Mouse (Mus musculus): Measurements from ENCODE around the gene Mdk.

Mdk gene

GRCm38 (mm10) chr2:91958701-91959457, 26.8 kb upstream of the Mdk start:
- no peak for DNase-seq (ENCODE audit: low read depth, low spot score)

DNA sequence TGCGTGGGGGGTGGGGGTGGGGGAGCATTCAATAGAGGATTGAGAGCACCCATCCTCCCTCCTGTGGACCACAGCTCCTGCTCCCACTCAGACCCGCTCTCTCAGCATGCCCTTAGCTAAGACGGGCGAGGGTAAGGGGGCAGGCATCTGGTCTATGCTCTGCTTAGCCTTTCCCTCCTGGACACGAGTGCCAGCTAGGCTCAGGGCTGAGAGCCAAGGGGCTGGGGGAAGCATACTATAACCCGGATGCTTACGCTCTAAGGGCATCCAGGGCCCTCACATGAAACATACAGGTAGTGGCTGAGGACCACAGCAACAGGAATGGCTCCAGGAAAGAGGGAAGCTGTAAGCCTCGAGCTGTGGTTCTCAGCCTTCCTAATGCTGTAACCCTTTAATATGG, 26.0 kb upstream of the Mdk start:
- no peak for DNase-seq (ENCODE audit: low read depth, low spot score)

- no peak for DNase-seq (ENCODE audit: low read depth, low spot score)
These were observed 25.0 kb upstream of the Mdk start for GRCm38 (mm10) chr2:91957096-91957495.

DNA sequence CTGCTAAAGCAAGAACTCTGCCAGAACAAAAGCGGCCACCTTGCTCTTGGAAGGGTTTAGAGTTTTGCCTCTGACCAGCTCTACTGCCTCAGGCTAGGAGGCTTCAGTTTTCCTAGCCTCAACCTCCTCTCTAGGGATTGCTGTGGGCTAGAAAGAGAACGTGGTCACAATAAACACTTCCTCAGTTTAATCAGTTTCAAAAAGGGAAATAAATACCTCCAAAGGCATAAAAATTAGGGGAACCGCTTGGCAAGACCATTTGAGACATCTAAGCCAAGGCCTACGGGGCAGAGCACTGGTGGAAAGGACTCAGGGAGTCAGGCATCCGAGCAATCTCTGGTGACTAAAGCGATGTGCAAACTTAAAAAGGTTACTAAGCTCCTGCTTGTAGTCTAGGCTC, 23.8 kb upstream of the Mdk start:
- DNase-seq (ENCODE audit: low read depth, low spot score), result no peak

DNA sequence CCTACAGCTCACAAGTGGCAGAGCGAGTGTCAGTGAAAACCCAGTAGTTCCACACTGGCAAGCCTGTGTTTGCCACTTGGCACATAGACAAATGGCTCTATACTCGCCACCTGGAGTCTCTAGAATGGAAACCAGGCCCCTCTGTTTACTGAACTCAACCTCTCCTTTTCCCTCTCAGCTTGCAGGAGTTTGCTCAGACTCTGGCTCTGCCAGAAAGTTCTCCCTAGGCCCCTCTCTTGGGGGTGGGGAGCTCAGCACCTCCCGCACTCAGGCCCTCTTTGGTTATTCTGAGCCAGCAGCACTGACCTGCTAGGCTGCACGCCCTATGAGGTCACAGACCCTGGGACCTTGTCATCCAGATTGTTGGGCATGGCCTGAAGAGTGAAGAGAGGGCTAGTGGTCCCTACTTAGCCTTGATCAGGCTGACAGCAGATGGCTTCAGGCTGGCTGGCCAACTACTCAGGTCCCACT, 23.1 kb upstream of the Mdk start:
- DNase-seq (ENCODE audit: low read depth, low spot score), result no peak

DNA sequence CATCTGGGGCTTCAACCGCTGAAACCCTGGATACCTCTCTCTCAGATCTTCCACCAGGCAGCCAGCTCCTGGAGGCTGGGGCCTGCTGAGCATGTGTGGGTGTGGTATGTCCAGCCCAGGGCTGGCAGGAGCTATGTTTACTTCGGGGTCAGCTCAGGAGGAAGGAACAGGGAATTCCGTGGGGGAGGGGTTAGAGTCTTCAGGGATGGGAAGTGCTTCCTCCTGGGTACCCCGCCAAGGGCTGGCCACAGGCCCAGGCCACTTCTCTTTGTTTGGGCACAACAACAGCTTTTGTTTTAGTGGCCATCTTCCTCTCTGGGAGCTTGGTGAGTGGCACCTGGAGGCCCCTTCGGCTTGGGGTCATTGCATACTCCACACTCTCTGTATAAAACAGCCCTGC, 21.7 kb upstream of the Mdk start:
- no peak for DNase-seq (ENCODE audit: low read depth, low spot score)

DNA sequence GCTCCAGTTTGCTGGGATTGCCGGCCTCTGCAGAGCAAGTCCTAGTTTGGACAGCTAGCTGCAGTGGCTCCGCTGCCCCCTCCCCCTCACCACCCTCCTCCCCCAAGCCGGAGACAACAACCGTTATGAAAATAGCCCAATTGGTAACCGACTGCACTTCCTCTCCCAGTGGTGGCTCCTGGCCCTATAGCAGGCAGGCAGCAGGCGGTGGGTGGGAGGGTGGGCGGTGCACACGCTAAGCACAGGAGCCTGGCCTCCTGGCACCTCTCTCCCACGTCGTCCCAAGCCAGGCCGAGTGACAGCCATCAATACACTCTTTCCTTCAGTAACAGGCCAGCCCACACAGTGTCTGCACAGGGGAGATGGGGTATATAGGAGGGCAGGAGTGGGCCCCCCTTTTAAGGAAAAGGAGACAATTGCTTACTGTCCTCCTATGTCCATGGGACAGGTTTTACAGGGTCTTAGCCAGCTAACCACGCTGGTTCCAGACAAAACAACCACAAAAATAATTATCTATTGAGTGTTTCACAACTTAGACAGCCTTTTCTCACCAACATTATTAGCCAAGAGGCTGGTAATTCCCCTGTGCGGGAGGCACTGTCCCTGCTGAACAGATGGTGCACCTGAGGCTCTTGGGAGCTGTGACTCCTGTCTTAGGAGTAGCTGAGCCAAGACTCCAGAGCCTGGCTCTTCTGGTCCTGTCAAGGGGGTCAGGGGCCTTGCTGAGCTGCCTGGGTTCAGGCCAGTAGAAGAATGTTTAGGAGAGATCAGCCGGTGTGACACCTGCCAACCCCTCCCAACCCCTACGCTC, 18.4 kb upstream of the Mdk start:
- no peak for DNase-seq (ENCODE audit: low read depth, low spot score)

DNA sequence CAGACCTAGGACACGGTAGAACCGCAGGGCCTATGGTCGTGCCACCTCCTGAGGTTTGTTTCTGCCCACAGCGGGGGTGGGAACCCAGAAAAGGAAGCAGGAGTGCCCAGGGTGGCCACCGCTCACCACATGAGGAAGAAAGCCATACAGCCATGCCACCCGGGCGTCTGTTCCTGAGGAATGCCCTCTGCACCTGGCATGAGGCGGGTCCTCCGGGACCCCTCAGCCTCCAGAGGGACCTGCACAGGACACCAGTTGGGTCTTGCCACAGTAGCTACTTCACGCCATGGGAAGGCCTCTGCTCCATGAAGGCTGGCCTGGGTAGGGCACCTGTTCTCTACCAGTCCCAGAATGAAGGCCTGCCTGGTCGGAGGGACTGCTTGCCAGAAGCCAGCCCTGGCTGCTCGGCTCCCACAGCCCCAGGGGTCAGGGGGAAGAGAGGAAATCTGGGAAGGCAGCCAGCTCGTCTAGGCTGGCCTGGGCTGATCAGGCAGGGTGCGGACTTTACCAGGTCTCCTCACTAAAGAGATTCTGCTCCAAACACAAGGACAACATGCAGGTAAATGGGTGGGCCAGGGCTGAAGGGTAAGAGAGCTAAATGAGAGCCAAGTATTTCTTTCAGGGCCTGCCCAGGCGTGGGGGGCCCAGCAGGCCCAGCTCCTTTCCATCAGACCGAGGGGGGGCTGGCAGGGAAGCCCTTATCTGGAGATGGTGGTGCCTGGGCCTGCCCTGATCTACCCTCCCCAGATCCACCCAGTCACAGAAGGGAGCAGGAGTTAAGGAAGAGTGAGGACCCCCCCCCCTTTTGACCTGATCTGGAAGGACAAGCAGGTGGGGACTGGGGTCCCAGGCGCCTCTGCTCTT, 17.5 kb upstream of the Mdk start:
- DNase-seq (ENCODE audit: low read depth, low spot score), result no peak

DNA sequence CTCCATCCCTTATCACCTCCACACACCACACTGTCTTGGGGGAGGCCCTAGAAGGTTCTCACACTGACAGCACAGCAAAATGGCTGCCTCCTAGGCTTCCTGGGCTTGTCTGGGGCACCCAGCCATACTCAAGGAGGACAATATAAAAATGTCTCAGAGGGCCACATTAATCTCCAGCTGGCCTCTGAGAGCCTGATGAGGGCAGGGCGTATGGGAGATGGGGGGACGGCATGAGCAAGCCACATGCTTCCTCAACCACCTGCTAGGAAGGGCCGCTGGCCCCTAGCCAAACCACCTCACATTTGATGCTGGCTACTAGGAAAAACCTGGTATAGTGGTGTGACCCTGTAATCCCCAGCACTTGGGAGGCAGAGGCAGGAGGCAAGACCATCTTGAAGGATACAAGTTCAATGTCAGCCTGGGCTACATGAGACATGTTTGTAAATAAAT, 16.7 kb upstream of the Mdk start:
- no peak for DNase-seq (ENCODE audit: low read depth, low spot score)

- DNase-seq (ENCODE audit: low read depth, low spot score), result no peak
These were observed 16.0 kb upstream of the Mdk start for GRCm38 (mm10) chr2:91948151-91948509.

- no peak for DNase-seq (ENCODE audit: low read depth, low spot score)
These were observed 15.5 kb upstream of the Mdk start for GRCm38 (mm10) chr2:91947397-91948150.

DNA sequence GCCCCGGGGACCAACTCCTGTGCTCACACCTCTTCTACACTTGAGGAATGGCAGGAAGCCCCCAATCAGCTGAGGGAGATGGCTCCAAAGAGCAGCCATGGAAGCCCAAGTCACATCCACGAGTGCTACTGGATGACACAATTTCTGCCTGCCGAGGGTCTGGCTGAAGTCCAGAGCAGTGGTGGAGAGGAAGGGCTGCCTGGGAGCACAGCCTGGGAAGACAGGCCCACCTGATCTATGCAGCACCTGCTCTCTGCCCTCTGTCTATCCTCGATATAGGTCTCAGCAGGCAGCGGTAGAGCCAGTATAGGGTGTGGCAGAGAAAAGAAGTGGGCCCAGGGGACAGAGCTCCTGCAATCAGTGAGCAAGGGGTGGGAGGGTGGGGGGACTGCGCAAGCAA, 14.7 kb upstream of the Mdk start:
- DNase-seq (ENCODE audit: low read depth, low spot score), result no peak

GRCm38 (mm10) chr2:91945483-91945882, 13.4 kb upstream of the Mdk start, which contains the start of gene Gm9821:
TSS of gene Gm9821 (plus strand) at chr2:91945703.
- DNase-seq (ENCODE audit: low read depth, low spot score), result no peak

GRCm38 (mm10) chr2:91944170-91944950, 12.3 kb upstream of the Mdk start:
- DNase-seq (ENCODE audit: low read depth, low spot score), result no peak

- no peak for DNase-seq (ENCODE audit: low read depth, low spot score)
These were observed 10.3 kb upstream of the Mdk start for GRCm38 (mm10) chr2:91942356-91942755.

GRCm38 (mm10) chr2:91939303-91939935, 7.3 kb upstream of the Mdk start:
- DNase-seq (ENCODE audit: low read depth, low spot score), result no peak

- no peak for DNase-seq (ENCODE audit: low read depth, low spot score)
These were observed 4.1 kb upstream of the Mdk start for GRCm38 (mm10) chr2:91936154-91936553.

- DNase-seq (ENCODE audit: low read depth, low spot score), result no peak
These were observed 2.9 kb upstream of the Mdk start for GRCm38 (mm10) chr2:91934826-91935525.

GRCm38 (mm10) chr2:91934016-91934415, 1.9 kb upstream of the Mdk start:
- DNase-seq (ENCODE audit: low read depth, low spot score), result no peak
